Mouse (Mus musculus) myocyte (in vitro differentiated cells): ENCODE data around the gene Arhgef38.

Experiments used
- MYOD1 ChIP-seq, 3 experiments: IDR thresholded peaks; one replicate each; pipeline ENCODE4 v1.6.1; 2011; ENCODE audit warnings: control low read depth in 2 of 3, low read depth in 2 of 3, mild to moderate bottlenecking in 2 of 3, moderate library complexity in 1 of 3; ENCODE audit not compliant: insufficient read length in 2 of 3, control insufficient read depth in 1 of 3
- MYOG ChIP-seq, 3 experiments: IDR thresholded peaks; one replicate each; pipeline ENCODE4 v1.6.1; 2011; ENCODE audit warnings: control low read depth in 2 of 3, low read depth in 2 of 3, mild to moderate bottlenecking in 2 of 3; ENCODE audit not compliant: insufficient read length in 2 of 3, control insufficient read depth in 1 of 3, insufficient read depth in 1 of 3
- POLR2A ChIP-seq: IDR thresholded peaks from one replicate; pipeline ENCODE4 v1.6.1; 2011; ENCODE audit warnings: low read depth, mild to moderate bottlenecking, control low read depth, moderate library complexity; ENCODE audit not compliant: insufficient read length
- POLR2AphosphoS2 ChIP-seq: IDR thresholded peaks from one replicate; pipeline ENCODE4 v1.6.1; 2011; ENCODE audit warnings: low read depth, control low read depth; ENCODE audit not compliant: insufficient read length
- TCF12 ChIP-seq: IDR thresholded peaks from one replicate; pipeline ENCODE4 v1.6.1; 2011; ENCODE audit warnings: mild to moderate bottlenecking, control low read depth; ENCODE audit not compliant: poor library complexity, insufficient read depth, severe bottlenecking

GRCm38 (mm10) chr3:133161407-133161806, 73.3 kb downstream of the Arhgef38 start:
- no peak for TF ChIP-seq MYOG (IDR thresholded peaks at IDR 0.05; ENCODE audit: control insufficient read depth in 1 of 3, insufficient read depth in 1 of 3, insufficient read length in 2 of 3, low read depth in 2 of 3)
- TF ChIP-seq MYOD1 (IDR thresholded peaks at IDR 0.05; ENCODE audit: control insufficient read depth in 1 of 3, insufficient read length in 2 of 3, low read depth in 2 of 3) = no peak
- TF ChIP-seq POLR2A = no peak
- no peak for TF ChIP-seq TCF12
- TF ChIP-seq POLR2AphosphoS2 = no peak
